Mouse (Mus musculus) thymus, adult 2 months (tissue): ENCODE measurements around the gene Gatad2b.

ENCODE experiments used
- CTCF ChIP-seq: fragments of 200-500 bp; IDR thresholded peaks from 2 replicates; pipeline ENCODE4 v1.5.1; 2012; ENCODE audit warnings: mild to moderate bottlenecking, control low read depth, low read length, moderate library complexity, borderline replicate concordance; ENCODE audit not compliant: control insufficient read depth, poor library complexity, insufficient read depth; ENCODE audit errors: extremely low read depth
- POLR2A ChIP-seq: fragments of 200-500 bp; IDR thresholded peaks from 2 replicates; pipeline ENCODE4 v1.6.1; 2012; ENCODE audit warnings: mild to moderate bottlenecking, low read length, control low read depth, moderate library complexity; ENCODE audit not compliant: control insufficient read depth, poor library complexity, insufficient read depth; ENCODE audit errors: extremely low read depth

- TF ChIP-seq CTCF (no peak), POLR2A (no peak)
Measured at GRCm38 (mm10) chr3:90291982-90292344, 1.0 kb upstream of the Gatad2b start.
